Mouse (Mus musculus) cerebellum, postnatal 4 days (tissue): ENCODE measurements around the gene Hcst.
A peak's percentile ranks its signal among the peaks of the same experiment; 100 is the strongest.

ENCODE experiments used
- DNase-seq, 2 experiments: peaks; one replicate each; pipeline ENCODE4 v3.0.0; 2022; ENCODE audit warnings: low spot score in 2 of 2, mixed read lengths in 1 of 2

The Hcst gene

GRCm38 (mm10) chr7:30380061-30380460 is 39.6 kb downstream of the Hcst start:
- DNase-seq = no peak

- peak; percentile 76 to 93 for DNase-seq
Observed at GRCm38 (mm10) chr7:30373501-30373962, 46.1 kb downstream of the Hcst start.
